19 mouse cellular contexts compared by ENCODE assay signal in genomic region chr5:26875449-26875848, GRCm38 (mm10). TPM values are rescaled to one million over a fixed set of nuclear protein-coding genes. Genes with fewer than 3 reads are reported as not detected.
DNase-seq lines count a peak whose midpoint lies in the region; ATAC-seq and TF ChIP-seq lines count a peak whose summit lies in the region.
"Had no signal": no experiment of that assay in that cellular context is flagged by ENCODE, and none has a peak within 500 bp of the region (broad histone marks: within the 10 kb centered on the region; RNA-seq: fewer than 3 reads in every experiment).

No protein-coding gene starts in this region.

- TF ChIP-seq CTCF in intestine, postnatal 0 days (IDR thresholded peaks at IDR 0.05; ENCODE audit: low read depth) = 0 out of 2 replicates have a peak, but pooled peaks have one; percentile 9
- peak; percentile 63 for TF ChIP-seq CTCF in midbrain, postnatal 0 days (IDR thresholded peaks at IDR 0.05)

- H3K4me2 ChIP-seq in intestine, postnatal 0 days (replicated peaks; ENCODE audit: low read depth) = no peak overlapping the region
- no peak overlapping the region for H3K4me2 ChIP-seq in intestine, embryonic 16.5 days (ENCODE audit: low read depth, low read length)
- no peak overlapping the region for H3K4me2 ChIP-seq in midbrain, postnatal 0 days (ENCODE audit: low read depth, low read length, poor library complexity, severe bottlenecking)
- no peak overlapping the region for H3K4me2 ChIP-seq in midbrain, embryonic 16.5 days (ENCODE audit: low read length)
- H3K4me2 ChIP-seq in forebrain, embryonic 14.5 days (ENCODE audit: low read length) = no peak overlapping the region
- H3K4me2 ChIP-seq: limb, embryonic 13.5 days; neural tube, embryonic 15.5 days had no signal

- no peak overlapping the region for H3K4me3 ChIP-seq in intestine, postnatal 0 days (ENCODE audit: low read depth, low read length)
- H3K4me3 ChIP-seq in intestine, embryonic 16.5 days (ENCODE audit: low read length) = no peak overlapping the region
- H3K4me3 ChIP-seq in midbrain, postnatal 0 days (ENCODE audit: low read depth, low read length) = no peak overlapping the region
- H3K4me3 ChIP-seq in midbrain, embryonic 16.5 days (ENCODE audit: low read depth, low read length) = no peak overlapping the region
- no peak overlapping the region for H3K4me3 ChIP-seq in forebrain, embryonic 14.5 days (ENCODE audit: low read depth, low read length)
- H3K4me3 ChIP-seq: embryonic facial prominence, embryonic 10.5 days; limb, embryonic 13.5 days; neural tube, embryonic 15.5 days had no signal

- no peaks in the 10 kb centered on the region for H3K27me3 ChIP-seq in intestine, postnatal 0 days (replicated peaks; ENCODE audit: control insufficient read depth, insufficient read depth, low read length)
- H3K27me3 ChIP-seq in intestine, embryonic 16.5 days (replicated peaks; ENCODE audit: control insufficient read depth, insufficient read depth, low read length) = no peaks in the 10 kb centered on the region
- H3K27me3 ChIP-seq in midbrain, postnatal 0 days (ENCODE audit: insufficient read depth, low read length) = no peaks in the 10 kb centered on the region
- H3K27me3 ChIP-seq in midbrain, embryonic 16.5 days (ENCODE audit: control insufficient read depth, insufficient read depth, low read depth, low read length) = no peaks in the 10 kb centered on the region
- H3K27me3 ChIP-seq in forebrain, embryonic 14.5 days (replicated peaks; ENCODE audit: control insufficient read depth, insufficient read depth, low read length) = no peaks in the 10 kb centered on the region
- H3K27me3 ChIP-seq: limb, embryonic 13.5 days; neural tube, embryonic 15.5 days had no signal

- H3K27ac ChIP-seq in intestine, postnatal 0 days (ENCODE audit: low read depth, low read length) = no peak overlapping the region
- H3K27ac ChIP-seq in intestine, embryonic 16.5 days (ENCODE audit: low read length) = no peak overlapping the region
- H3K27ac ChIP-seq in midbrain, postnatal 0 days (ENCODE audit: low read depth, low read length) = no peak overlapping the region
- no peak overlapping the region for H3K27ac ChIP-seq in midbrain, embryonic 16.5 days (ENCODE audit: low read length)
- no peak overlapping the region for H3K27ac ChIP-seq in forebrain, embryonic 14.5 days (ENCODE audit: low read depth, low read length)
- H3K27ac ChIP-seq: embryonic facial prominence, embryonic 10.5 days; limb, embryonic 13.5 days; neural tube, embryonic 15.5 days had no signal

- peak; percentile 54 for DNase-seq in midbrain, postnatal 0 days (ENCODE audit: low spot score)
- peak; percentile 23 for DNase-seq in cerebellum, adult 11 months
- DNase-seq in retina, embryonic 14.5 days (ENCODE audit: low spot score) = peak; percentile 3
- DNase-seq in forebrain, embryonic 14.5 days (ENCODE audit: low spot score) = no peak
- DNase-seq in urinary bladder, postnatal 36 days (ENCODE audit: low spot score in 2 of 2) = no peak
- DNase-seq: heart, postnatal 10 days; kidney, postnatal 10 days; lung, adult 18-20 months; right cerebral cortex, postnatal 25 days; thymus, adult 2 months had no signal

- no peak for ATAC-seq in intestine, postnatal 0 days
- ATAC-seq in intestine, embryonic 16.5 days = no peak
- no peak for ATAC-seq in midbrain, postnatal 0 days (ENCODE audit: low FRiP score)
- ATAC-seq in midbrain, embryonic 16.5 days = no peak
- no peak for ATAC-seq in forebrain, embryonic 14.5 days
- ATAC-seq: hindbrain, embryonic 16.5 days had no signal

- H3K9me3 ChIP-seq in intestine, postnatal 0 days (ENCODE audit: control insufficient read depth) = no peaks in the 10 kb centered on the region
- H3K9me3 ChIP-seq in intestine, embryonic 16.5 days (ENCODE audit: control insufficient read depth, low read length) = no peaks in the 10 kb centered on the region
- H3K9me3 ChIP-seq in midbrain, postnatal 0 days (ENCODE audit: low read length) = no peaks in the 10 kb centered on the region
- H3K9me3 ChIP-seq in midbrain, embryonic 16.5 days (replicated peaks; ENCODE audit: control insufficient read depth, low read length, poor library complexity, severe bottlenecking) = no peaks in the 10 kb centered on the region
- no peaks in the 10 kb centered on the region for H3K9me3 ChIP-seq in forebrain, embryonic 14.5 days (replicated peaks; ENCODE audit: control insufficient read depth, low read length)
- H3K9me3 ChIP-seq: embryonic facial prominence, embryonic 10.5 days; limb, embryonic 13.5 days; neural tube, embryonic 15.5 days had no signal

- no peak overlapping the region for H3K9ac ChIP-seq in intestine, postnatal 0 days (ENCODE audit: low read depth, low read length)
- no peak overlapping the region for H3K9ac ChIP-seq in intestine, embryonic 16.5 days (ENCODE audit: low read depth, low read length)
- no peak overlapping the region for H3K9ac ChIP-seq in midbrain, postnatal 0 days (replicated peaks; ENCODE audit: low read length, poor library complexity, severe bottlenecking)
- no peak overlapping the region for H3K9ac ChIP-seq in midbrain, embryonic 16.5 days (ENCODE audit: low read depth, low read length)
- no peak overlapping the region for H3K9ac ChIP-seq in forebrain, embryonic 14.5 days (ENCODE audit: low read length)
- H3K9ac ChIP-seq: limb, embryonic 13.5 days; neural tube, embryonic 15.5 days had no signal

- H3K4me1 ChIP-seq in intestine, postnatal 0 days (replicated peaks; ENCODE audit: control insufficient read depth, insufficient read depth, low read length) = no peaks in the 10 kb centered on the region
- H3K4me1 ChIP-seq in intestine, embryonic 16.5 days (ENCODE audit: control insufficient read depth, insufficient read depth, low read length) = no peaks in the 10 kb centered on the region
- no peaks in the 10 kb centered on the region for H3K4me1 ChIP-seq in midbrain, postnatal 0 days (ENCODE audit: insufficient read depth, low read length)
- H3K4me1 ChIP-seq in midbrain, embryonic 16.5 days (ENCODE audit: control insufficient read depth, insufficient read depth, low read length) = no peaks in the 10 kb centered on the region
- H3K4me1 ChIP-seq in forebrain, embryonic 14.5 days (ENCODE audit: control insufficient read depth, insufficient read depth, low read length) = no peaks in the 10 kb centered on the region
- H3K4me1 ChIP-seq: limb, embryonic 13.5 days; neural tube, embryonic 15.5 days had no signal

- no peaks in the 10 kb centered on the region for H3K36me3 ChIP-seq in intestine, postnatal 0 days (ENCODE audit: control insufficient read depth, insufficient read depth)
- H3K36me3 ChIP-seq in intestine, embryonic 16.5 days (ENCODE audit: control insufficient read depth, insufficient read depth, low read length) = no peaks in the 10 kb centered on the region
- H3K36me3 ChIP-seq in midbrain, postnatal 0 days (ENCODE audit: insufficient read depth, low read length) = no peaks in the 10 kb centered on the region
- H3K36me3 ChIP-seq in midbrain, embryonic 16.5 days (ENCODE audit: control insufficient read depth, insufficient read depth, low read length) = no peaks in the 10 kb centered on the region
- no peaks in the 10 kb centered on the region for H3K36me3 ChIP-seq in forebrain, embryonic 14.5 days (ENCODE audit: control insufficient read depth, insufficient read depth, low read length)
- H3K36me3 ChIP-seq: embryonic facial prominence, embryonic 10.5 days; limb, embryonic 13.5 days; neural tube, embryonic 15.5 days had no signal

RNA-seq across cellular contexts. Expression of gene Dpp6, which starts 58.4 kb away (rescaled TPM):
- 0.75 and 0.76 TPM in 2 replicates for polyA plus RNA-seq in intestine, postnatal 0 days (2015; fragmentation: Nextera tagmentation; extraction: Ambion mirVana)
- polyA plus RNA-seq in intestine, embryonic 16.5 days (2015; fragmentation: Nextera tagmentation; extraction: Ambion mirVana) = 0.94 and 1.3 TPM in 2 replicates
- total RNA-seq in midbrain, postnatal 0 days (2014; rRNA removed) = 169 TPM in 2 replicates
- polyA plus RNA-seq in midbrain, postnatal 0 days (2015; fragmentation: Nextera tagmentation; extraction: Ambion mirVana) = 88.6 and 91.6 TPM in 2 replicates
- 91.8 and 102 TPM in 2 replicates for polyA plus RNA-seq in midbrain, embryonic 16.5 days (2015; fragmentation: Nextera tagmentation; extraction: Ambion mirVana)
- 26.7 and 35.3 TPM in 2 replicates for polyA plus RNA-seq in forebrain, embryonic 14.5 days (2014; fragmentation: Nextera tagmentation; extraction: Ambion mirVana)
- total RNA-seq: megakaryocyte progenitor cell, adult 5-6 weeks; monocyte, adult 5-6 weeks had no signal

Comparison
In these comparisons a context has a peak if more than half of its experiments do, and no peak if none do; other contexts are left out.
1. DNase-seq: peak in midbrain, postnatal 0 days (single experiment), cerebellum, adult 11 months (single experiment) and retina, embryonic 14.5 days (single experiment); none in forebrain, embryonic 14.5 days (single experiment) and urinary bladder, postnatal 36 days (0 of 2).
2. RNA of gene Dpp6, which starts 58.4 kb away (polyA plus RNA-seq): 91.8 to 102 TPM in midbrain, embryonic 16.5 days, 88.6 to 91.6 TPM in midbrain, postnatal 0 days and 26.7 to 35.3 TPM in forebrain, embryonic 14.5 days; 0.94 to 1.3 TPM in intestine, embryonic 16.5 days and 0.75 to 0.76 TPM in intestine, postnatal 0 days; every median in the first group is over 10 times any median in the second.